Mouse (Mus musculus) heart, postnatal 36 days (tissue): ENCODE results near the gene Srp68. TPM values are rescaled to one million over a fixed set of nuclear protein-coding genes. Genes with fewer than 3 reads are reported as not detected.
"Not testable (repeated sequence)": the region's sequence is repeated elsewhere in the genome, so short reads cannot be mapped to it uniquely, and the experiment has no call there.

Experiments used
- DNase-seq, 2 experiments: peaks; one replicate each; pipeline ENCODE4 v3.0.0; 2021 to 2022
- intact Hi-C: fragments of 180-260 bp; cut with DNase I; formaldehyde crosslinking; loops from one replicate; pipeline ENCODE4 v1.15.1; 2025
- total RNA-seq, 2 experiments: library from RNA; stranded (reverse); gene quantifications; 2 replicates each; pipeline ENCODE4 v1.2.3; 2021

Srp68 gene
- total RNA-seq, 2 experiments from 2014 or later = 65.9 to 71.2 TPM

- intact Hi-C loops = no loop called here
- peak in 1 of 2 experiments; percentile 23 for DNase-seq
Observed at GRCm38 (mm10) chr11:116285770-116286191, 11.8 kb upstream of the Srp68 start.

GRCm38 (mm10) chr11:116283982-116284381, 10.0 kb upstream of the Srp68 start:
- DNase-seq = no peak
- intact Hi-C loops = no loop called here

GRCm38 (mm10) chr11:116282912-116283521, 9.0 kb upstream of the Srp68 start:
- DNase-seq = no peak
- intact Hi-C loops = no loop called here

GRCm38 (mm10) chr11:116282089-116282488, 8.1 kb upstream of the Srp68 start:
- no peak for DNase-seq
- intact Hi-C loops = no loop called here

- DNase-seq = no peak
- intact Hi-C loops = no loop called here
Observed at GRCm38 (mm10) chr11:116281671-116282070, 7.7 kb upstream of the Srp68 start.

- intact Hi-C loops = no loop called here
Observed at GRCm38 (mm10) chr11:116280751-116281663, 7.0 kb upstream of the Srp68 start, which contains the start of gene Galr2. TSS of gene Galr2 (plus strand) at chr11:116280939.

GRCm38 (mm10) chr11:116277184-116277583, 3.2 kb upstream of the Srp68 start:
- intact Hi-C loops, DNase-seq: not testable (repeated sequence)

More at GRCm38 (mm10) chr11:116280751-116281663, 7.0 kb upstream of the Srp68 start, which contains the start of gene Galr2:
- no peak for DNase-seq

GRCm38 (mm10) chr11:116273469-116274044, 460 bp downstream of the Srp68 start:
- intact Hi-C loops = loop anchor here (2.0 to 5.0 kb wide), 2 partner anchors 33 to 106 kb away; partner anchors contain the start of genes Exoc7 and Fbf1
- no peak for DNase-seq

GRCm38 (mm10) chr11:116272589-116273468, 1.2 kb downstream of the Srp68 start:
- intact Hi-C loops = loop anchor here (5.0 kb wide), 1 partner anchor 106 kb away; the partner anchor contains the start of gene Fbf1
- no peak for DNase-seq

- DNase-seq = no peak
- intact Hi-C loops = no loop called here
Observed at GRCm38 (mm10) chr11:116269560-116269959, 4.5 kb downstream of the Srp68 start.

- no peak for DNase-seq
- intact Hi-C loops = no loop called here
Observed at GRCm38 (mm10) chr11:116268313-116268712, 5.7 kb downstream of the Srp68 start.

- intact Hi-C loops = no loop called here
- no peak for DNase-seq
Observed at GRCm38 (mm10) chr11:116267637-116268036, 6.4 kb downstream of the Srp68 start.

GRCm38 (mm10) chr11:116265850-116266249, 8.2 kb downstream of the Srp68 start:
- no peak for DNase-seq
- intact Hi-C loops = no loop called here

GRCm38 (mm10) chr11:116265352-116265751, 8.7 kb downstream of the Srp68 start:
- intact Hi-C loops = no loop called here
- no peak for DNase-seq

GRCm38 (mm10) chr11:116260259-116260658, 13.8 kb downstream of the Srp68 start:
- intact Hi-C loops = no loop called here
- no peak for DNase-seq

- intact Hi-C loops = no loop called here
- no peak for DNase-seq
Observed at GRCm38 (mm10) chr11:116259461-116259860, 14.6 kb downstream of the Srp68 start.

- intact Hi-C loops = no loop called here
- no peak for DNase-seq
Observed at GRCm38 (mm10) chr11:116255982-116256675, 17.9 kb downstream of the Srp68 start.

- intact Hi-C loops = no loop called here
- DNase-seq = no peak
Observed at GRCm38 (mm10) chr11:116255090-116255981, 18.7 kb downstream of the Srp68 start.
